Mouse (Mus musculus) bone marrow macrophage, adult 2 months (primary cell): ENCODE data around the gene Ggct.

ENCODE experiments used
- CTCF ChIP-seq: IDR thresholded peaks from 2 replicates; pipeline ENCODE4 v1.5.1; 2012; ENCODE audit warnings: low read depth, mild to moderate bottlenecking, low read length, moderate library complexity
- POLR2A ChIP-seq: IDR thresholded peaks from 2 replicates; pipeline ENCODE4 v1.6.1; 2012; ENCODE audit warnings: mild to moderate bottlenecking, low read depth, low read length, borderline replicate concordance

- TF ChIP-seq CTCF (no peak), POLR2A (no peak)
These were observed 15.7 kb upstream of the Ggct start for GRCm38 (mm10) chr6:55008401-55008800.
